Comparison of ENCODE assay signal across 8 mouse cellular contexts in the genomic region with DNA sequence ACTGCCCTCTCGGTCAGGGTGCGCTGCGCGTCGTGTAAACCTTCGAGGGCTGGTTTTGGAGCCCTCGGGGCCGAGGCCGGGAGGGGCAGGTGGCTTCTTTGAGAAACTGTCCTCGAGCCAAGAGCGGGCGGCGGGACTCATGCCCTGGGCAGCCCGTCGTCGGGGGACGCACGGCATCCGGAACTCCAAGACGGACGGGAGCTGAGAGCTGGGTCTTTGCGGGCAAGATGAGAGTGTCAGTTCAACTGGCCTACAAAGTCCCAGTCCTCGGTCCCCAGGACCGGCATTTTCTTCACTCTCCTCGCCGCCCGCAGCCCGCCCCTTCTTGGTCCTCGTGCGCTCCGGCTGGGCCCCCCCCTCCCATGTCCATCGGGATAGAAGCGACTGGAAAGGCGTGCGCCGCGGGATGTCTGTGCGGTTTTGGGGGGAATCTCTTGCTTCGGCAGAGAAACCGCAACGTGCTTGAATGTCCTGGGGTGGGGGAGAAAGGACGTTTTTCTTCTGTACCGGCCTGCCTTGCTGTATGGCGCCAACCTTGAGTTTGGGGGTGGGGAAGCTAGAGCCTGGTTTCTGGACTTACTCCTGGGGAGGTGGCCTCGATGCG.
DNase-seq lines count a peak whose midpoint lies in the region; ATAC-seq and TF ChIP-seq lines count a peak whose summit lies in the region.

No protein-coding gene starts in this region.

- peaks cover 17% of the 10 kb centered on the region for H3K27me3 ChIP-seq in embryonic facial prominence, embryonic 15.5 days
- H3K27me3 ChIP-seq in hindbrain, embryonic 11.5 days (ENCODE audit: control insufficient read depth, insufficient read depth, low read length) = peaks cover 34% of the 10 kb centered on the region
- H3K27me3 ChIP-seq in lung, embryonic 14.5 days (ENCODE audit: insufficient read depth, low read length) = peaks cover 38% of the 10 kb centered on the region
- H3K27me3 ChIP-seq in stomach, embryonic 16.5 days (ENCODE audit: control insufficient read depth, insufficient read depth, low read length) = no peaks in the 10 kb centered on the region

- peak overlapping the region; percentile 99 for H3K4me2 ChIP-seq in embryonic facial prominence, embryonic 15.5 days (replicated peaks)
- peak overlapping the region; percentile 99 for H3K4me2 ChIP-seq in hindbrain, embryonic 11.5 days (replicated peaks; ENCODE audit: low read depth, low read length)
- H3K4me2 ChIP-seq in lung, embryonic 14.5 days = peak overlapping the region; percentile 100
- H3K4me2 ChIP-seq in stomach, embryonic 16.5 days (ENCODE audit: low read depth, low read length) = peak overlapping the region; percentile 82

- peak overlapping the region; percentile 74 for H3K27ac ChIP-seq in embryonic facial prominence, embryonic 15.5 days (replicated peaks)
- H3K27ac ChIP-seq in hindbrain, embryonic 11.5 days (ENCODE audit: low read depth, low read length) = no peak overlapping the region
- no peak overlapping the region for H3K27ac ChIP-seq in lung, embryonic 14.5 days (ENCODE audit: low read depth)
- H3K27ac ChIP-seq in stomach, embryonic 16.5 days (ENCODE audit: low read length) = peak overlapping the region; percentile 70

- H3K9ac ChIP-seq in embryonic facial prominence, embryonic 15.5 days = peak overlapping the region; percentile 65
- H3K9ac ChIP-seq in hindbrain, embryonic 11.5 days (ENCODE audit: low read depth, low read length) = peak overlapping the region; percentile 61
- H3K9ac ChIP-seq in lung, embryonic 14.5 days = peak overlapping the region; percentile 69
- H3K9ac ChIP-seq in stomach, embryonic 16.5 days (ENCODE audit: low read length) = peak overlapping the region; percentile 89

- ATAC-seq in embryonic facial prominence, embryonic 15.5 days (ENCODE audit: insufficient number of reproducible peaks, low FRiP score, low TSS enrichment, low read depth) = no peak
- no peak for ATAC-seq in hindbrain, embryonic 11.5 days (ENCODE audit: low FRiP score)
- no peak for ATAC-seq in lung, embryonic 14.5 days (ENCODE audit: insufficient read depth)
- ATAC-seq in stomach, embryonic 16.5 days (ENCODE audit: insufficient read depth, low FRiP score) = no peak

- H3K4me1 ChIP-seq in embryonic facial prominence, embryonic 15.5 days = peaks cover 50% of the 10 kb centered on the region
- peaks cover 6% of the 10 kb centered on the region for H3K4me1 ChIP-seq in hindbrain, embryonic 11.5 days (replicated peaks; ENCODE audit: control insufficient read depth, insufficient read depth, low read length)
- H3K4me1 ChIP-seq in lung, embryonic 14.5 days (ENCODE audit: insufficient read depth) = peaks cover 12% of the 10 kb centered on the region; the same call in 1 of the 2 replicates
- H3K4me1 ChIP-seq in stomach, embryonic 16.5 days (ENCODE audit: control insufficient read depth, insufficient read depth, low read length) = peaks cover 32% of the 10 kb centered on the region

- peak; percentile 45 for DNase-seq in urinary bladder, postnatal 14 days (ENCODE audit: low spot score)
- DNase-seq in urinary bladder, postnatal 36 days (ENCODE audit: low spot score in 2 of 2) = no peak
- DNase-seq in hindbrain, embryonic 11.5 days (ENCODE audit: low spot score) = peak; percentile 62
- peak; percentile 50 for DNase-seq in lung, embryonic 14.5 days
- DNase-seq in spleen, adult 12 weeks (ENCODE audit: low spot score) = no peak
- no peak for DNase-seq in layer of hippocampus, adult 9-10 months (ENCODE audit: low spot score)

- no peak for TF ChIP-seq CTCF in lung, embryonic 14.5 days (IDR thresholded peaks at IDR 0.05; ENCODE audit: low read depth)

- no peaks in the 10 kb centered on the region for H3K36me3 ChIP-seq in embryonic facial prominence, embryonic 15.5 days
- H3K36me3 ChIP-seq in hindbrain, embryonic 11.5 days (ENCODE audit: control insufficient read depth, insufficient read depth, low read length) = no peaks in the 10 kb centered on the region
- H3K36me3 ChIP-seq in lung, embryonic 14.5 days (ENCODE audit: insufficient read depth) = no peaks in the 10 kb centered on the region
- no peaks in the 10 kb centered on the region for H3K36me3 ChIP-seq in stomach, embryonic 16.5 days (ENCODE audit: control insufficient read depth, insufficient read depth, low read length)

- peak overlapping the region; percentile 75 for H3K4me3 ChIP-seq in embryonic facial prominence, embryonic 15.5 days (replicated peaks)
- H3K4me3 ChIP-seq in hindbrain, embryonic 11.5 days (ENCODE audit: low read depth, low read length) = peak overlapping the region; percentile 61
- peak overlapping the region; percentile 71 for H3K4me3 ChIP-seq in lung, embryonic 14.5 days (ENCODE audit: low read depth, low read length)
- H3K4me3 ChIP-seq in stomach, embryonic 16.5 days (replicated peaks; ENCODE audit: low read length) = peak overlapping the region; percentile 72

- under 1% methylated on average over 46 of the region's 46 CpGs for WGBS in embryonic facial prominence, embryonic 15.5 days
- WGBS in hindbrain, embryonic 11.5 days = 2% methylated on average over 46 of the region's 46 CpGs
- WGBS in lung, embryonic 14.5 days = 1% methylated on average over 46 of the region's 46 CpGs
- WGBS in stomach, embryonic 16.5 days = 1% methylated on average over 46 of the region's 46 CpGs

- no peaks in the 10 kb centered on the region for H3K9me3 ChIP-seq in embryonic facial prominence, embryonic 15.5 days (replicated peaks)
- H3K9me3 ChIP-seq in hindbrain, embryonic 11.5 days (ENCODE audit: control insufficient read depth, low read length) = no peaks in the 10 kb centered on the region
- H3K9me3 ChIP-seq in lung, embryonic 14.5 days (ENCODE audit: low read depth, low read length) = no peaks in the 10 kb centered on the region
- H3K9me3 ChIP-seq in stomach, embryonic 16.5 days (replicated peaks; ENCODE audit: control insufficient read depth, low read length) = no peaks in the 10 kb centered on the region

Comparison
In these comparisons a context has a peak if more than half of its experiments do, and no peak if none do; other contexts are left out.
1. DNase-seq: peak in urinary bladder, postnatal 14 days (single experiment), hindbrain, embryonic 11.5 days (single experiment) and lung, embryonic 14.5 days (single experiment); none in urinary bladder, postnatal 36 days (0 of 2), spleen, adult 12 weeks (single experiment) and layer of hippocampus, adult 9-10 months (single experiment).
2. H3K27ac ChIP-seq: peak in embryonic facial prominence, embryonic 15.5 days (single experiment) and stomach, embryonic 16.5 days (single experiment); none in hindbrain, embryonic 11.5 days (single experiment) and lung, embryonic 14.5 days (single experiment).
3. Peak in every context shown above with its lines, with median percentiles within 50 percentile points of each other: H3K4me2 ChIP-seq, H3K4me3 ChIP-seq and H3K9ac ChIP-seq.